Mouse (Mus musculus): ENCODE data around the gene Il9.

DNA sequence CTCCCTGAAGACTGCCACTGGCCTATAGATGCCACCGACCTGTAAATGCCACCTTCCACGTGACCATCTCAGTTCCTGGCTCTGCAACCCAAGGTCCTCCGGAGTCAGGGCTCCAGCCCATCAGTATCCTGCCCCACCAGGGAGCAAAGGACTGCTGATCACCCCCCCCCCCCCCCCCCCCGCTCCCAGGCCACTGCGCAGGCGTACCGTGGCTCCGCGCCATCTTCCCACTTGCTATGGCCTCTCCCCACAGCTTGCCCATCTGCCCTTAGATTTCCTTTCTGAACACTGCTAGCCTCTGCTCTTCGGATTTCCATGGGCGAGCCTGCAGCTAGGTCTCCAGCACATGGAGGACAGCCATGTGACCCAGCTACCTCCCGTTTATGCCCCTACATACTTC is 49.5 kb downstream of the Il9 start:
- TF ChIP-seq CTCF (IDR thresholded peaks at IDR 0.05; ENCODE audit: insufficient read depth, low read length) (no peak), POLR2A (IDR thresholded peaks at IDR 0.05; ENCODE audit: borderline replicate concordance, extremely low read depth, low read depth, low read length) (no peak)

All from lung, adult 2 months (tissue).